Mouse (Mus musculus) B cell, adult 2 months (primary cell): ENCODE measurements around the gene Msh2.

Source experiments
- DNase-seq, 2 experiments: peaks; one replicate each; pipeline ENCODE4 v3.0.0; 2022

Msh2 gene

DNA sequence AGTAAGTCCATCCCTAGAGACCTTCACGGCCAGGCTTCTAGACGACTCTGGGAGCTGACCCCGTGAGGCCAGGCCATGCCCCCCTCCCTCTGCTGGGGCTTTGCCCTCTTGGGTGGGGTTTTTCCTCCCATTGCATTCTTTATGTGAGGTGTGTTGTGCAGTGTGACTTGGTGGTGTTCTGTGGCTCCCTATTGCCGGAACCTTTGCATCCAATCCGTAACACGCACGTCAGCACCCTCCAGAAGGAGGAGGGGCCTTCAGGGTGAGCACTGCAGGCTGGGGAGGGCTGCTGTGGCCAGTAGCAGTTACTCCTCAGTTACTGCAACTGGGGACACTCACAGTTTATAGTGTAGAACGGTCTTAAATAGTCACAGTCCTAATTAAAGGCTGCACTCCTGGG is 28.0 kb downstream of the Msh2 start:
- DNase-seq = no peak

DNA sequence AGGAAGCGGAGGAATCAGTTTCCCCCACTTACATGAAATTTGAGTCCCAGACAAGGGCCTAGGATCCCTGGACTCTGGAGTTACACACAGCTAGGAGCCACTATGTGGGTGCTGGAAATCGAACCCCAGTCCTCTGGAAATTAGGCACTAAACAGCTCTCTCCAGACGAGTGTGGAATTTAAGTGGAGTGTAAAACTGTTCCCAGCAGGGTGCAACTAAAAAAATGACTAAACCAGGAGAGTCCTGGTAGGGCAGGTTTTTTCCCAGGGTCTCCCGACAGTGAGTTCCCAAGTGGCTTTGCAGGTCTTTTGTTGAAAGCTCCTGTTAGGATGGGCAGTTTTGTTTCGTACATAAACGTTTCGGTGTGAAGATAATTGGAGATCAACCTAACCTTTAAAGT is 52.6 kb downstream of the Msh2 start:
- DNase-seq = no peak

DNA sequence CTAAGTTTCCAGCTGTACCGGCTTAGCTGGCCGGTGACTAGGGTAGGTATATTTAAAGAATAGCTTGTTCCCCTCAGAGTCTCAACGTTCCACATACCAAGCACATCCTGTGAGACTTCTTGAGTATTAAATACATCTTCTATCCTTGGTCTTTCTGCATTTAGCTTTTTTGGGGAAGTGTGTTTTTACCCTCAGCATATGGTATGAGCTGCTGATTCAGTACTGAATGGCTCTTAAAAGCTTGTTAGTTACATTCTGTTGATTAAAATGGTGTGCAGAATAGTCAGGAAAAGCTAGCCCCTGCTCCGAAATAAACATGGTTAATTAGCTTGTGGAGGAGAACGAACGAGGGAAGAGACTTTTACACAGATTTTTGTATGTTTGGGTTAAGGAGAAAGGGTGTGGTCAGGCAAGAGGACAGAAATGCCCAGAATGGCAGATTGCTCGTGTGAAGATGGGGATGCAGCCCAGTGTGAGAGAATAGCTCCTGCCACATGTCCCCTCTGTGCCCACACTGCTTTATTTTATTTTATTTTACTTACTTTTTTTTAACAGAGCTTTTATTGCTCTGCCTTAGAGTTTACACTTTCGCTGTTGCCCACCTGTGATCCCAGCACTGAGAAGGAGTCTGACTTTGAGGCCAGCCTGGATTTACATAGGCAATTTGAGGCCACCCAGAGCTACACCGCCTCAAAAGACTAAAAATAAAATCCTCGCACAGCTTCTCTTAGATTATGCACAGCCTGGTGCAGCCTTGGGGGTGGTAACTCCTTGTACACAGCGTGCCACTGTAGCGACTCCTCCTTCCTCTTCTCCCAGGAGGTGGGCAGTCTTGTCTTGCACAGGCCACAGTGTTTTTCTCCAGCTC is 54.6 kb downstream of the Msh2 start:
- DNase-seq = no peak

DNA sequence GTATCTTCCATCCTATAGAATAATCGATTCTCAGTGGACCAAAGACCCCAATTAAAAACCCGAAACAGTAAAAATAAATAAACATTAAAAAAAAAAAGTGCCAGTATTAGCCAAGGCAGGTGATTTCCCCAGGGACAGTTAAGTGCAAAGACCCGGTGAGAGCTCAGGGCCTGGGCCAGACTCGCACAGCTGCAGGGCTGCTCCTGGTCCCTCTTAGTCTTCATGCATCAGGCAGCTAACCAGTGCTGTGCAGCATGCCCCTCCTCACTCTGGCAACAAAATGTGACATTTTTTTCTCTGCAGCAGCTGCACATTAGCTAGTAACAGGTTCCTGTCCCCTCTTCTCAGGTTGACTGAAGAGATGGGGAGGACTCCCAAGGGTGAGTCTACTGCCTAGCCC is 59.8 kb downstream of the Msh2 start:
- DNase-seq = no peak

DNA sequence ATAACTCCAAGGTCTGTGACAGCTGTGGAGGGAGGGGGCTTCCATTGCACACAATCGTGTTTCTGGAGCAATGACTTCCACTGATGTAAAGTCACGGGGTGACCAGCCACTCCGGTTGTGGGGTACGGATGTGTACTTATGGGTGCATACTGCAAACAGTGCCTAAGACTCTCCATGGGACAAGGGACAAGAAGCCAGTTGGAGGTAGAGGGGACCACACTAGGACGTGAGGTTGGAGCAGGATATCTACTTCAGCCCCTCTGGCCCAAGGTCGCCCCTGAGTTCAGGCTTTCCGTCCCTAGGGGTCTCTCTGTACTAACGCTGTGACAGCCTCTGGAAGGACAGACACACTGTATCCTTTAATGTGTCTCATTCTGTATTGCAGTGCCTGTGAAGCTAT is 62.3 kb downstream of the Msh2 start:
- DNase-seq = no peak

DNA sequence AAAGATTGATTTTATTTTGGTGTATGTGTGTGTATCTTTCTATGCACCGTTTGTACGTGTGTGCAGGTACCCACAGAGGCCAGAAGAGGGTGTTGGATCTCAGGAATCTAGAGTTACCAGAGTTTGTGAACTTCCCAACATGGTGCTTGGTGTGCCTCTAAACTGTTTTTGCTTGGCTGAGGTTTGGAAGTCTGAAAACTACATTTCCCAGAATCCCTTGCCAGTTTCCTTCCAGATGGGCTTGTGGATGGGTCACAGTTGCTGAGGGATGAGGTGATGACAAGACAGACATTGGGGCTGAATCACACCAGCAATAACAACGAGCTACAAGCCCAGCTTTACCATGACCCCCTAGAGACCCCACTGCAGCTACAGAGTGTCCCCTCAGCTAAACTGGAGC is 65.0 kb downstream of the Msh2 start:
- no peak for DNase-seq

DNA sequence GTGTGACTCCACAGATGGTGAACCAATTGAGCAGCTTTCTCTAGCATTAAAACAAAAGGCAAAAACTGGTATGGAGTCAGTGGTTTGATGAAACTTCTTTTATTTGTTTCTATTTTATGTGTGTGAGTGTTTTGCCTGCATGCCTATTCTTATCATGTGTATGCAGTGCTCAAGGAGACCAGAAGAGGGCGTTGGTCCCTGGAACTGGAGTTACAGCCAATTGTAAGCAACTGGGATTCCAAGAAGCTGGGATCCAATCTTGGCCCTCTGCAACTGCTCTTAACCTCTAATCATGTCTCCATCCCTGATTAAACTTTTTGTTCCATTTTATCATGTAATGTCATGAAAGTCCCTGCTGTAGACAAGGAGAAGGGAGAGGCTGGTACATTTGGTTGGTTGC is 67.7 kb downstream of the Msh2 start:
- DNase-seq = no peak

DNA sequence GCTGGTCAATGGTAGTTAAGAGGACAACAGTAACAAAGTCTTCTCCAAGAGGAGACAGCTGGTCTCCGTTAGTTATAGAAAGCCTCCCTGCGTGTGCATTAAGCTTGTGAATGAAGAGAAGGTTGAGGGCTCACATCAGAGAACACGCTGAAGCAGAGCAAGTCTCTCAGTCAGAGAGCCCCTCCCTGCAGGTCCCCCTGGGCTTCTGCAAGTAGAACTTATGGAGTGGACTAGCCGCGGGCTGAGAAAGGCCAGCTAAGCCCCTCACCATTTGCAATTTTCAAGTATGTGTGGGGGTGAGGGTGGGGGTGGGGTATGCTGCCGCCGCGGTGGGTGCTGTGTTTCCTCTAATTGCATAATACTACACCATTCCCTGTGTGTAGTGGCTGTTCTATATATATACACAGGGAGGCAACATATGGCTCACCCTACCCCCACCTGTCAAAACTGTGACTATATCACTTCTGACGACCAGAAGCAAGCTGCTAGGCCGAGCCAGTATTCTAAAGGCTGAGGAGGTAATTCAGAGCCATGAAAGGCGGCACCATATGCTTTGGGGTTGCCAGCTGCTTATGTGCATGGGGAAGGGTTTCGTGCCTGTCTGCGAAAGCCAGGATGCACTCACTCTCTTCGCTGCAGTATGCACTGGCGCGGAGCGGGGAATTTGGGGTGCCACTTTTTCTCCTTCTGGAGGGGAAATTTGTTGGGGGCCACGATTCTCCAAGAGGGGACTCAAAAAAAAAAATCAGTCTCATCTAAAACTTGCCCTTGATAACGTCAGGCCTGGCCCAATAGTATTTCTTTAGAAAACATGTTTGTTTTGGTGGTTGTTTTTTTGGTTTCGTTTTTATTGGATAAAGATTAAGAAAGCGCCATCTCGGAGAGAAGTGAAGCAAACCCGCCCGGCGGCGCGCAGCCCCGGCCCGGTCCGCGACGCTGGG is 73.1 kb downstream of the Msh2 start:
- DNase-seq = no peak

DNA sequence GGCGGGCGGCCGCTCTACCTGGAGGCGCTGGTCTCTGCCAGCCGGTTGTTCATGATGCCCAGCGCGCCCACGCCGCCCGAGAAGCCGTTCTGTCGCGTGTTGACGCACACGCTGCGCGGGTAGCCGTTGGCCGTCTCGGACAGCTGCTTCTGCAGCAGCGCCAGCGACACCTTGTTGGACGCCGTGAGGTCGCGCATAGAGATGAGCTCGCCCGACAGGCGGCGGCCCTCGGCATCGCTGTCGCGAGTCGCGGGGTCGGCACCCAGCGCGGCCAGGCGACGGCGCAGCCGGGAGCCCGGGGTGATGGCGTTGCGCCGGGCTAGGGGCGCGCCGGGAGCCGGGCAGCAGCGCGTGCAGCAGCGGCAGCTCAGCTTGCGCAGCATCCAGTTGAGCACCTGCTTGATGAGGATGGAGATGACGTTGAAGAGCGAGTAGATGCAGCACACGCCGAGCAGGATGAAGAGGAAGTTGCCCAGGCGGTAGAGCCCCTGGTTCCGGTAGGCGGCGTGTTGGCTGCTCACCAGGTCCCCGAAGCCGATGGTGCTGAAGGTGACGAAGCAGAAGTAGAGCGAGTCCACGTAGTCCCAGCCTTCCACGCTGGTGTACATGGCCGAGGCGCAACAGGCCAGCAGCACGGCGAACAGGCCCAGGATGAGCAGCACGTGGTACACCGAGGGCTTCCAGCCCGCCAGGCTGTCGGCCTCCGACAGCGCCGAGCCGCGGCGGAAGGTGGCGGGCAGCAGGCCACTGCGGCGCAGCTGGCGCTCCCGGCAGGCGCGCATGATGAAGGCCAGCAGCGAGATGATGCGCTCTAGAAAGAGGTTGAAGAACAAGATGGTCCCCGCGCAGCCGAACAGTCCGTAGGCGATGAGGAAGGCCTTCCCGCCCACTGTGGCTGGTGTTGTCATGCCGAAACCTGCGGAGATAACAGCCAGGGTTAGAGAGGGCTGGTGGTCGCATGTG is 74.1 kb downstream of the Msh2 start:
- DNase-seq = peak; percentile 58

DNA sequence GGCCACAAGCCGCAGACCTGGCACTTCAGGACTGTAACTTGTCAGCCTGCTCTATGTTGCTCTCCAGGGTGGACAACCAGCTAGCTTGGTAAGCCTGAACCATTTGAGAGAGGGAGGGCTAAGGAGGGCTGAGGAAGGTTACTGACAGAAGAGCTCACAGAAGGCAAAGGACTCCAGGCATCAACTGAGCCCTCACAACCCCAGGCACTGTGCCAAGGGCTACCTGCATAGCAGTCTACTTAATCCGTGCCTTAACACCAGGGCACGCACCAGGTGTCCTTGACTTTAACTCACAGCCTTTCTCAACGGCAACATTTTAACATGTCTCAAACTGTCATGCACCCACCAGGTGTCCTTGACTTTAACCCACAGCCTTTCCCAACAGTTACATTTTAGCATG is 88.2 kb downstream of the Msh2 start:
- no peak for DNase-seq

DNA sequence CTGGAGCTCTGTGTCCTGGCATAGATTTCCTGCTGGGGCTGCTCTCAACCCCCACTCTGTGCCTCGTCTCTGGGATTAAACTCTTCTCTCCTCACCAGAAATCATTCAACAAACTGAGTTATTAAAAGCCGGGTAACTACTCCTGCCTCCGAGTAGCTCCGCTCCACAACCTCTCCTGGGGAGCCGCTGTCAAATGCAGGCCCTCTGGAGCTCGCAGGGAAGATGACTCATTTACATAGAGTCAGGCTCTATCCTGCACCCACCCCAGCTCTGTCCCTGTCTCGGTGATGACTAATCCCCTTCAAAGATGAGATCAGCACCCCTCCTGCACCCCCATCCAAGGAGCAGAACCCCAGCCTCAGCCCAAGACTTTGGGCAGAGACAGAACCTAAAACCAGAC is 91.0 kb downstream of the Msh2 start:
- no peak for DNase-seq

DNA sequence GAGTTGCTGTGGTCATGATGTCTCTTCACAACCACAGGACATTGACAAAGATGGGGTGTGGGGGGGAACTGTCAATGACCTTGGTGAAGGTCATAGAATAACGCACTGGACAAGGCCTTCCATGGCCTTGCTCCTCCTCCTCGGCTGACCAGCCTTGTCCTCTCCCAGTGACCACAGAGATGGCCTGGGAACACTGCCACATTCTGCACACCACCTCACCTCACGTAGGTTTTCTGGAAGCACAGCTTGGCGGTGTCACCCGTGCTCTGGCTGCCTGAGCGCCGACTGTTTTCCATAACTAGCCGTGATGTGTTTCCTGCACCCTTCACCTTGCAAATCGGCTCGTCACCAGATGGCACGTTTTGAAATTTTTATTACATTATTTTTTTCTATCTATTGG is 92.9 kb downstream of the Msh2 start:
- no peak for DNase-seq

DNA sequence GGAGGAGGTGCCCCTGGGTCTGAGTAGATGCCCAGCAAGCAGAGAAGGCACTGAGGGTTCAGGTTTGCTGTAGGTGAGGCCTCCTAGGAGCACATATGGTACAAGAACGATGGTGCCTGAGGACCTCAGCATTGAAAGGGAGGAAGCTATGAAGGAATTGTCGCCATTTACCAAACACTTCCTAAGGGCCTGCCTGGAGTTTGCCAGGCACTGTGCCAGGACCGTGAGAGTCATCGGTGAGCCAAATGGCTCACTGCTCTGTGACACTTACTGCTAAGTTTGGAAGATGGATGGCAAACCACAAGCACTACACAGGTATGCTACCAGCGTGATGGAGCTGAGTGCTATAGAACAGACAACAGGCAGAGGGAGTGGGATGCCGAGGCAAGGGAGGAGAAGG is 94.8 kb downstream of the Msh2 start:
- no peak for DNase-seq

DNA sequence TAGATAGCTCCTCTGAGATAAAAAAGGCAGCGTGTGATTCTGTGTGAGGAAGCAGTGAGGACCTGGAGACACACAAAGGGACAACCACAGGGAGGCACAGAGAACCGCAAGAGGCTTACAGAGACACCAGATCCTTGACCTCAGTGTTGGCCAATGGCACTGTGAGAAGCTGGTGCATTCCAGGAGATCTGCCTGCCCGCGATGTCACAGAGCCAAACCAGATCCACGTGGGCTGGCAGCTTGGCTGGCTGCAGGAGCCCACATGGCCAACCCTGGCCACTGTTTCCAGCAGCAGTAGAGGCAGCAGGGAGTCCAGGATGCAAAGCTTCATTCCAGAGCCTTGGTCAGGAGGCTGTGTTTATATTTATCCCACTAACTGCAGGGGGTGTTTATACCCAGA is 98.6 kb downstream of the Msh2 start:
- DNase-seq = no peak

DNA sequence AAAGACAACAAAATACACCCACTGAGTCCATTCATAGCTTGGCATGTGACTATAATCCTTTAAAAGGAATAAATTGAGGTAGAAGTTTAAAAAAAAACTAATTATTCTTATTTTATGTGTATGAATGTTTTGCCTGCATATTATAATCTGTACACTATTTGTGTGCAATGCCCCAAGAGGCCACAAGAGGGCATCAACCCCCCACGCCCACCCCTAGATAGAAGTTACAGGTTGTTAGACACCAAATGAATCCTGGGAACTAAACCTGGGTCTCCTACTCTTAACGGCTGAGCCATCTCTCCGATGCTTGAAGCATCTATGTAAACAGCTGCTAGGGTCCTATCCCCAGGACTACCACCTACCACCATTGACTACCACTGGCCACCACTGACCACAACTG is 101.0 kb downstream of the Msh2 start:
- DNase-seq = peak; percentile 8 to 21
